Mouse (Mus musculus) layer of hippocampus, adult 9-11 months (tissue): ENCODE measurements around the gene Ucn3.
"Not testable (repeated sequence)": the region's sequence is repeated elsewhere in the genome, so short reads cannot be mapped to it uniquely, and the experiment has no call there.

Experiments
- DNase-seq: peaks from one replicate; pipeline ENCODE4 v3.0.0; 2022

The Ucn3 gene

DNA sequence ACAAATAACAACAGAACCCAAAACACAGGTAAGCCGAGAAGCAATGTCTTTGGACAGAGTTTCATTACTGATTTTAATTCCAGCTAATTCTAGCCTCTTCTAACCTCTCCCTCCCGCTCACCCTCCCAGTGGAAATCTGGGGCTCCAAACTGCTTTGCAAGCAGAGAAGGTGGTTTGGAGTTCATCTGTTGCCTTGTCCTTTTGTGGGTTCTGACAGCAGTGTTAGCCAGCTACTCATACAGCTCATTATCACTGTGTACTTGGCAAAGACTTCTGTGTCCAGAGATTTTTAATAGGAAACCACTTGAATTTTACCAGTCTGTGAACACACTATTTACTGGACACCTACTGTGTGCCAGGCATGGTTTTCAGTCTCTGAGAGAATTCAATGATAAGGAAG is at the start of gene Ucn3:
TSS of gene Ucn3 (minus strand) at position 101 of the 400 bp plus-strand sequence.
- no peak for DNase-seq

GRCm38 (mm10) chr13:3992081-3992480 is 46.9 kb upstream of the Ucn3 start:
- DNase-seq, result no peak

DNA sequence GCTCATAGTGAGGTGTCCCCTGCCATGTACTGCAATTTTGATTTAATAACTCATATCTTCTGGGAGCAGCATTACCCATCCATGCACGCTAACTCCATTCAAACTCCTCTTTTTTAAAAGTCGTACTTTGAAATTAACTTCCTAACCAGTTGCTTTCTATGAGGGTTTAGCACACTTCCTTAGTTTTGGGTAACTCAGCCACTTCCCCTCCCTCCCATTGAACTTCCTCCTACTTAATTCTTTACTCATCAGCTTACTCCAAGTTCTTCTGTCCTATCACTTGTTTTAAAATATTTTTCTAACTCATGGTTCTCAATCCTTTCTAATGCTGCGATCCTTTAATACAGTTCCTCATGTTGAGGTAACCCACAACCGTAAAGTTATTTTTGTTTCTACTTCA is 23.7 kb upstream of the Ucn3 start:
- DNase-seq, result no peak

- peak; percentile 10 for DNase-seq
Measured at GRCm38 (mm10) chr13:3951198-3951914, 6.2 kb upstream of the Ucn3 start.

- DNase-seq, result no peak
Measured at GRCm38 (mm10) chr13:3949477-3949876, 4.3 kb upstream of the Ucn3 start.

DNA sequence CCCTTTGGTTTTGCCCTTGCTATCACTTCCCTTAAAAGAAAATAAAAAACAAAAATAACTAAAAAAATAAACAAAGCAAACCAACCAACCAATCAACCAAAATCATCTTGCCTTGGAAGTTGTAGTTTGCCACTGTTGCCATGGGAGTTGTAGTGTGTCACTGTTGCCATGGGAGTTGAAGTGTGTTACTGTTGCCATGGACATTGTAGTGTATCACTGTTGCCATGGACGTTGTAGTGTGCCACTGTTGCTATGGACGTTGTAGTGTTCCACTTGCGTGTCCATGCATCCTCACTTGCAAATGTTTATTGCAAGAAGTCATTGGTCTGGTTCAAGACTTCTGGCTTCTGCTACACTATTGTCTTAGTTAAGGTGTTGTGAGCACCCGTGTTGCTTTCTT is 2.1 kb upstream of the Ucn3 start:
- no peak for DNase-seq

- DNase-seq, result no peak
Measured at GRCm38 (mm10) chr13:3944699-3945098, 450 bp downstream of the Ucn3 start.

GRCm38 (mm10) chr13:3926046-3926445 is 19.1 kb downstream of the Ucn3 start:
- DNase-seq, result no peak

- no peak for DNase-seq
Measured at GRCm38 (mm10) chr13:3925632-3926031, 19.5 kb downstream of the Ucn3 start.

- DNase-seq, result no peak
Measured at GRCm38 (mm10) chr13:3924483-3924882, 20.7 kb downstream of the Ucn3 start.

DNA sequence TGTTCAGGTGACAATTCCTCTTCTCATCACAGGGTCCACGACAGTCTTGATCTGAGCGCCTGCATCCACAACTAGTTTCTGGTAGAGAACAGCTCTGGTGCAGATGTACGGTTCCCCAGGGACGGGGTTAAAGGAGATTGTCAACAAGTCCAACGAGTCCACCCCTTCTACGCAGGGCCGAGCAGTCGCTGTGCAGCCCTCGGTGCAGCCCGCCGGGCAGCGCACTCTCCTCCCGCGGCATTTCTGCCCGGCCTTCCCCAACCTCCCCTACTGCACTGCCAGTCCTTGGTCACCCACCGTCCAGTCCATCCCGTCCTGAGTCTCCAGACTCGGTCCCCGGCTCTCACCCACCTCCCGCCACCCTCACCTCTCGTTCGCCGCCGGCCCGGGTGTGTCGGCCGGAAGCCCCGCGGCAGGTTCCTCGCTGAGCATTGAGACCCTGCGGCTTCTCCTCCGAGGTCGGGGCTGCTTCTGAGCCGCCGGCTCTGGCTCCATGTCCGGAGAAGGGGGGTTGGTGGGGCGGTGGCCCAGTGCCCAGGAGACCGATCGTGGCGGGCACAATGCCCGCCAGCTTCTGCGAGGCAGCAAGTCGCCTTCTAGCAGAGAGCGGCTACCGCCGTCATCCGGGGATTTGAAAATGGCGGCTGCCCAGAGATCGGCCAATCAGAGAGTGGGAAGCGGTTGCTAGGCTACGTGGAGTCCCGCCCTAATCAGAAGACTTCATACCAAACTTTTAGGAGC is 27.4 kb downstream of the Ucn3 start, which contains the start of the genes Net1 and Tubal3:
TSS of gene Net1 (minus strand) at position 650 of the 741 bp plus-strand sequence.
TSS of gene Tubal3 (plus strand) at position 704 of the 741 bp plus-strand sequence.
- peak; percentile 74 for DNase-seq

- no peak for DNase-seq
Measured at GRCm38 (mm10) chr13:3913504-3913903, 31.6 kb downstream of the Ucn3 start.

- DNase-seq, result no peak
Measured at GRCm38 (mm10) chr13:3910356-3910755, 34.8 kb downstream of the Ucn3 start.

- DNase-seq, result no peak
Measured at GRCm38 (mm10) chr13:3908262-3908661, 36.9 kb downstream of the Ucn3 start.

DNA sequence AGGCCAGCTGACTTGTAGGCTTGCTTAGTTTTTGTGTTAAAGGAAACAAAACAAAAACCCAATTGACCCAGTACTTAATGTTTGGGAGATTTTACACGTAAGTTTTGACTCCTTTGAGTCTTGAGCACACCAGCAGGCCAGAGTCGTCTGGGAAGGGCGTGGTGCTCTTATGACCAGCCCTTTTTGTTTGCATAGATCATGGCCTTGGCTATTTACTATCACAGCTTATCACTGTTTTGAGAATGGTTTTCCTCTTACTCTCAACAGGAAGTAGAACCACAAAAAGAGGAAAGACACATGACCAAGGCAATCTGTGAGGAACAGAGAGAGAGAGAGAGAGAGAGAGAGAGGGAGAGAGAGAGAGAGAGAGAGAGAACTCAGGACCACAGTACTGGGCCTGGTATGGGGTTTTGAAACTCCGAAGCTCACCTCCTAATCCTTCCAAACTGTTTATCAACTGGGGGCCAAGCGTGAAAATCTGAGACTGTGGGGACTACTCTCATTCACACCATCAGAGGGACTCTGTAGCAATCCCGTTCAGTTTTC is 37.9 kb downstream of the Ucn3 start:
- DNase-seq, result no peak

DNA sequence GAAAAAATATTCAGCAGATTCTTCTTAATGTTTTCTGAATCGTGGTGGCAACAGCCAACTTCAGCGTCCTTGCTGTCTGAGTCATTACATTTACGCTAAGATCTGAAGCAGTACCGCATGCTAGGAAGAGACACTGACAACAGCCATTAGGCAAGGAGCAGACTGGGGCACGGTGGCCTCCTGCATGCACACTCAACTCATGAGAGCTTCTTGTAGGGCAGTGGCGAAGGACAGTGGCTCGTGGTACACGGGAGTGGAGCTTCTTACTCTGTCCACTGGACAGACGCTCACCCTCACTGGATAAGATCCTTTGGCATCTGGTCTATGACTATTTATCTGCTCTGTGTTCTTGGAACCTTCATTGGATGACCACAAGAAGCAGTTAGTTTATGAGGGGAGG is 45.8 kb downstream of the Ucn3 start:
- DNase-seq, result no peak

DNA sequence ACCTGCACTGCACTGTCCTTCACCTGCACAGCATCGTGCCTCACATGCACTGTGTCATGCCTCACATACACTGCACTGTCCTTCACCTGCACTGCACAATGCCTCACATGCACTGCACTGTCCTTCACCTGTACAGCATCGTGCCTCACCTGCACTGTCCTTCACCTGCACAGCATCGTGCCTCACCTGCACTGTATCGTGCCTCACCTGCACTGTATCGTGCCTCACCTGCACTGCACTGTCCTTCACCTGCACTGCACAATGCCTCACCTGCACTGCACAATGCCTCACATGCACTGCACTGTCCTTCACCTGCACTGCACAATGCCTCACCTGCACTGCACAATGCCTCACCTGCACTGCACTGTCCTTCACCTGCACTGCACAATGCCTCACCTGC is 46.9 kb downstream of the Ucn3 start:
- not testable (repeated sequence) for DNase-seq

DNA sequence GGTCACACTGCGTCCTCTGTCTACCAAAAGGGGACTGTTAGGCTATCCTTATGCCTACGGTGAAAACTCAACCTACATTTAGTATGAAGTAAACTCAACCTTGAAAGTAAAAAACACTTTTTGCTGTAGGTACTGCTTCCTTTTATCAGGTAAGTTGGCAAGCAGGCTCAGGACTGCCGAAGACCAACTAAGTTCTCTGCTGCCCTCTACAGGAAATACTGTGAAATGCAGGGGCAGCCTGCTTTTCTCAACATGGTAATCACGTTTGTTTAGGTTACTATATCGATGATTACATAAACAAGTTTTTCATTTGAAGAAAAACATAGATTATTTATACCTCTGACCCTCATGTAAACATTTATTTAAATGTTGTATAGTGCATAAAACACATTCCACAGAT is 48.2 kb downstream of the Ucn3 start:
- peak; percentile 68 for DNase-seq

DNA sequence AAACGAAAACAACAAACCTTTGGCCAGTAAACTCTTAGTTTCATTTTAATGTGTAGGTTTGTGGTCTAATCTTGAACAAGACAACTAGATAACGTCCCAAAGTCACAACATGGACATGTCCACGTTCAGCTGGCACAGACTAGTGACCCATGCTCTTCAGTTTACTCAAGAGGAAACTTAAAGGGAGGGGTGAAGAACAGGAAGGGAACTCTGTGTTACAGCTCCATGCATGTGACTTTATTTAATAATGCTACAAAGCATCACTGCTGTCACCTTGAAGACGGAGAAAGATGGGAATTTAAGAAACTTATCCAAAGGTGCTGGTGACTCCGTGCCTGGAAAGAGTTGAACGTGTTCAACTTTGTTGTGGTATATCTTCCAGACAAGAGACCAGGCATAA is 49.1 kb downstream of the Ucn3 start:
- no peak for DNase-seq

GRCm38 (mm10) chr13:3895397-3895980 is 49.7 kb downstream of the Ucn3 start:
- no peak for DNase-seq

DNA sequence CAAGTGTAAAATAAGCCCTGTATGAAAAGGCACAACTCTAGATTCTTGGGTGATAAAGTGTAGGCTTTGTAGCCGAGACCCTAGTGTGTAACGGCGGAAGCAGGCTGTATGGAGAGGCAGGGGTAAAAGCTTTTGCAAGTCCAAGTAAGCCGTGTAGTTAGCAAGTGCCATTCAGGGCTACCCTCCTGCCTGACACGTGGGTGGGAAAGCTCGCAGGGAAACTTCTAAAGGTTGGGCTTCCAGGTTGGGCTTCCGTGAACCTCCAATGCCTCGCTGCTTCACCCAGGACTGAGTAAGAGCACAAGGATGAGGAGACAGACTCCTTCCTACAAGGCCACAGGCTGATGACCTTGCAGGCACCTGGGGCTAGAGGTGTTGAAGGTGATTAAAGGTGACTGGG is 50.6 kb downstream of the Ucn3 start:
- no peak for DNase-seq

DNA sequence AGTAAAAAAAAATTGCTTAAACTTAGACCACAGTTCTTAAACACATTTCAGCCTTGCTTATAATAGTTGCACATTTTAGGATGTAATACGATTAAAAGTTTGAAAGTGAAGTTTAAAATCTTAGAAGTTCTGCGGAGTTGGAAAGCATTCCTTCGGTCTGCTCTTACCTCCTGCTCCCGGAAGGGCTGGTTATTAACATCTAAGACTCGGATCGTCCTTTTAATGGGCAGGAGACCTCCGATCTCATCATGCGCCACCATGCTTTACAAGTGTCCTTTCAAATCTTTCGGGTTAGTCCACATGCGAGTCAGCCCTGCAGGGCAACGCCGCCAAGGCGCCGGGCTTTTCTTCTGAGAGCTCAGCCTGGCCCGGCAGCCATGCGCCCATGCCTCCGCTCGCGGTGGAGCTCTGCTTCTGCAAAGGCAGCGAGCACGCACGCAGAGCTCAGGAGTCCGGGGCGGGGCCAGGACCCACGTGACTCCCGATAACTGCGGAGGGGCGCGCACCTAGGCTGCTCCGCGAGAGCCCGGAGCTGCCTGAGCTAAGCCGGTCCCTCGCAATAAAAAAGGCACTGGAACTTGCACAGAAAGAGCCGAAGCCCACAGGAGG is 51.9 kb downstream of the Ucn3 start:
- peak; percentile 85 for DNase-seq

- no peak for DNase-seq
Measured at GRCm38 (mm10) chr13:3892601-3893000, 52.5 kb downstream of the Ucn3 start.
